Mouse (Mus musculus) liver, postnatal 0 days (tissue): ENCODE measurements around the gene Wdr70. TPM values are rescaled to one million over a fixed set of nuclear protein-coding genes. Genes with fewer than 3 reads are reported as not detected.

Experiments used
- ATAC-seq: fragments of 200-750 bp; cut with Nextera tagmentation; 2 replicates; pipeline ENCODE4 v1.8.0; 2017; ENCODE audit warnings: mild to moderate bottlenecking, moderate library complexity
- DNase-seq: peaks from one replicate; pipeline ENCODE4 v3.0.0-alpha.2; 2016
- H3K27ac ChIP-seq: fragments of 300-500 bp; sonication (generic); 2 replicates; pipeline ENCODE4 v1.5.1; 2014; ENCODE audit warnings: antibody characterized with exemption, moderate library complexity, mild to moderate bottlenecking, low read depth
- H3K27me3 ChIP-seq: fragments of 300-500 bp; sonication (generic); 2 replicates; pipeline ENCODE4 v1.6.1; 2014; ENCODE audit warnings: low read length, control low read depth, mixed read lengths; ENCODE audit not compliant: insufficient read depth
- H3K36me3 ChIP-seq: fragments of 300-500 bp; sonication (generic); replicated peaks from 2 replicates; pipeline ENCODE4 v1.6.1; 2014; ENCODE audit warnings: mild to moderate bottlenecking, control low read depth, low read length, moderate library complexity, mixed read lengths; ENCODE audit not compliant: insufficient read depth
- H3K4me1 ChIP-seq: fragments of 300-500 bp; sonication (generic); 2 replicates; pipeline ENCODE4 v1.6.1; 2014; ENCODE audit warnings: antibody characterized with exemption, mild to moderate bottlenecking, control low read depth; ENCODE audit not compliant: insufficient read depth
- H3K4me2 ChIP-seq: fragments of 300-500 bp; sonication (generic); 2 replicates; pipeline ENCODE4 v1.6.1; 2014; ENCODE audit warnings: low read depth, mild to moderate bottlenecking, low read length, moderate library complexity, mixed read lengths
- H3K4me3 ChIP-seq: fragments of 300-500 bp; sonication (generic); 2 replicates; pipeline ENCODE4 v1.5.1; 2014; ENCODE audit warnings: low read depth, low read length
- H3K9ac ChIP-seq: fragments of 300-500 bp; sonication (generic); replicated peaks from 2 replicates; pipeline ENCODE4 v1.6.1; 2014; ENCODE audit warnings: mild to moderate bottlenecking, moderate library complexity
- H3K9me3 ChIP-seq: fragments of 300-500 bp; sonication (generic); 2 replicates; pipeline ENCODE4 v1.6.1; 2016; ENCODE audit warnings: mild to moderate bottlenecking, control low read depth, low read length, mixed read lengths
- CTCF ChIP-seq: sonication (generic); IDR thresholded peaks from 2 replicates; pipeline ENCODE4 v1.5.1; 2016; ENCODE audit warnings: antibody characterized with exemption, low read depth
- EP300 ChIP-seq: IDR thresholded peaks from 2 replicates; pipeline ENCODE4 v1.6.1; 2016; ENCODE audit warnings: antibody characterized with exemption, low read depth, mild to moderate bottlenecking
- WGBS: fragments of 180-500 bp; shearing (Covaris S2); extraction: QIAGEN DNeasy Blood & Tissue Kit; methylation state at CpG from one replicate; pipeline ENCODE4 v1.1.7; 2014; ENCODE audit not compliant: insufficient replicate concordance; 5-methylcytosine and 5-hydroxymethylcytosine counted together
- polyA plus RNA-seq: library from polyadenylated mRNA; unstranded; fragments of >200 nt; fragmentation: Nextera tagmentation; extraction: Ambion mirVana; gene quantifications from 2 replicates; pipeline ENCODE4 v1.2.1, GENCODE M21; 2015

Gene Wdr70
- polyA plus RNA-seq, 1 experiment from 2014 or later = 15.5 TPM

DNA sequence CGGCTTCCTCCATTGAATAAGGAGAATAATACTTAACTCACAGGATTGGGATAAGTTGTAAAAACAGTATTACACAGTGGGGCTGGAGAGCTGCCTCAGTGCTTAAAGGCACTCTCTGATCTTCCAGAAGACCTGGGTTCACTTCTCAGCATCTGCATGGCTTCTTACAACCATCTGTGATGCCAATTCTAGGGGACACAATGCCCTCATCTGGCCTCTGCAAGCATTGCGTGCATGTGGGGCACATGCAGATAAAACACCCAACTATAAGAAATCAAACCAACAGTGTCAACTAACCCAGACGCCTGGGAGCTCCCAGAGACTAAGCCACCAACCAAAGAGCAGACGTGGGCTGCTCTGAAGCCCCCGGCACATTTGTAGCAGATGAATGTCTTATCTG, 60.6 kb downstream of the Wdr70 start:
- no peaks in the 10 kb centered on the region for H3K9me3 ChIP-seq
- ATAC-seq (no peak), DNase-seq (no peak)
- no peak overlapping the region for H3K27ac ChIP-seq
- H3K4me1 ChIP-seq = no peaks in the 10 kb centered on the region
- TF ChIP-seq CTCF = peak; percentile 43
- no peak for TF ChIP-seq EP300
- no peak overlapping the region for H3K9ac ChIP-seq
- peaks cover 4% of the 10 kb centered on the region; the same call in 1 of the 2 replicates for H3K36me3 ChIP-seq
- WGBS = 79% methylated on average over 5 of the region's 5 CpGs
- no peak overlapping the region for H3K4me3 ChIP-seq
- H3K4me2 ChIP-seq = no peak overlapping the region
- H3K27me3 ChIP-seq = no peaks in the 10 kb centered on the region

DNA sequence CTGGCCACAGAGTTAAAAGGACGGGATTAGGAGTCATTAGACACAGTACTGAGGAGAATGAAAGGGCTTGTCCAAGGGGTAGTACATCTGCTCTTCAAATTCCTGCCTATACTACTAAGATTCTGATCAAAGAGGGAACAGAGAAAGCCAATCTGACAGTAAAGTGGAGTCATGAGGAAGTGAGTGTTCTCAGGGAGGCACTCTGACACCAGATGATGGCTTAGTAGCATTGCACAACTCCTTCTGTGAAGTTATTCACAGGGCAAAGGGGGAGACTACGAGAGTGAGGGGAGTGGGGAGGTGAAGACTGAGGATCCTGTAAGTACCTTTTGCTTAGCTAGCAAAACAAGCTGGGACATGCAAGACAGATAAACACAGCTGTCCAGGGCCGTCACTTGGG, 61.2 kb downstream of the Wdr70 start:
- no peaks in the 10 kb centered on the region for H3K4me1 ChIP-seq
- 75% methylated on average over 3 of the region's 3 CpGs for WGBS
- no peaks in the 10 kb centered on the region for H3K27me3 ChIP-seq
- TF ChIP-seq EP300 = no peak
- no peak for TF ChIP-seq CTCF
- H3K27ac ChIP-seq = no peak overlapping the region
- ATAC-seq (no peak), DNase-seq (no peak)
- no peak overlapping the region for H3K4me3 ChIP-seq
- no peaks in the 10 kb centered on the region for H3K9me3 ChIP-seq
- no peak overlapping the region for H3K9ac ChIP-seq
- H3K36me3 ChIP-seq = peaks cover 4% of the 10 kb centered on the region; the same call in 1 of the 2 replicates
- H3K4me2 ChIP-seq = no peak overlapping the region

DNA sequence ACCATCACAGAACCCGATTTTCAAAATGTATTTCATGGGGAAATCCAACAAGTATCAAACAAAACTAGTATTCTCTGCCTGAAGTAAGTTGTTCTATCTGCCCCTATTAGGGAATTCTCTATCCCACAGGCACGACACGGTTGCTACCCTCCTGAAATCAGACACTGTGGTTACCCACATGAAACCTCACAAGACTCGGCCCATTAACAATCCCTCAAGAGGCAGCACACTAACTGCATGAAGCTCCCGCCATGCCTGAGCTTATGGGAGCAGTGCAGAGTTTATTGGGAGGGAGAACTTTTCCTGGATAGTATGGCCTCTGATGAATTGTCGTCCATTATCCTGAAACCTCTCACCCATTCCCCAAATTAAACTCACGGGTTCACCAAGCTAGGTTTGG, 67.8 kb downstream of the Wdr70 start:
- DNase-seq (no peak), ATAC-seq (no peak)
- WGBS = 87% methylated on average over 7 of the region's 7 CpGs
- Histone ChIP-seq H3K9me3 (no peaks in the 10 kb centered on the region), H3K4me1 (no peaks in the 10 kb centered on the region), H3K4me3 (no peak overlapping the region), H3K27me3 (no peaks in the 10 kb centered on the region), H3K27ac (no peak overlapping the region), H3K9ac (no peak overlapping the region), H3K4me2 (no peak overlapping the region), H3K36me3 (peaks cover 4% of the 10 kb centered on the region; the same call in 1 of the 2 replicates)
- TF ChIP-seq CTCF (no peak), EP300 (no peak)

DNA sequence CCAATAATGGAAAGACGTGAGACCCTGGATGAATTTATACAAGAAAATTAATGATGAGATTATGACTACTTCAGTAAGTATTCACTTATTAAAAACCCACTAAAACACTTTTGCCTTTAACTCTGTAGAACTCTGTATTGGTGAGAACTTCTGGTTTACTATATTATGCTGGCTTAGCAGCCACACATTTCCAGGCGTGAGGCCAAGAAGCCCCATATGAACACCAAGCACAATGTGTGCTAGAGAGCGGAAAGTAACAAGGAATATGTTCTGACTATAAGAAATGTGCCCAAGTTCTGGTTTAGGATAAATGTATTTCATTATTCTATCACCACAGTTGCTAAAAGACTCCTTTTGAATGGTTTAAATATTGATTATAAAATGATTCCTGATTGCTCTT, 68.4 kb downstream of the Wdr70 start:
- Histone ChIP-seq H3K27me3 (no peaks in the 10 kb centered on the region), H3K4me2 (no peak overlapping the region), H3K36me3 (peaks cover 4% of the 10 kb centered on the region; the same call in 1 of the 2 replicates), H3K4me3 (no peak overlapping the region), H3K9me3 (no peaks in the 10 kb centered on the region), H3K9ac (no peak overlapping the region), H3K27ac (no peak overlapping the region), H3K4me1 (no peaks in the 10 kb centered on the region)
- no peak for DNase-seq
- WGBS = 86% methylated on average over 3 of the region's 3 CpGs
- ATAC-seq = no peak
- TF ChIP-seq CTCF (no peak), EP300 (no peak)

DNA sequence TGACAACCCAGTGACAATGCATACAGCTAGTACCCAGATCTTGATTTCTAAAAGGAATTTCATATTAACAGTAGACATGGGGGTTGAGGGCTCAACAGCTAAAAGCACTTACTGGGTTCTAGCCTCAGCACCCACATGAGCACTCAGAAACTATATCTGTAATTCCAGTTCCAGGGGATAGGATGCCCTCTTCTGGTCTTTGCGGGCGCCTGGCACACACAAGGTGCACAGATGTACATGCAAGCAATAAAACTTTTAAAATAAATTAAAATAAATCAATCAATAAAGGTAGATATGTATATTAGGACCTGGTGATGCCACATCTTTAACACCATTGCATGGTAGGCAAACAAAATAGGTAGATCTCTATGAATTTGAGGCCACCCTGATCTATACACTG, 71.5 kb downstream of the Wdr70 start:
- Histone ChIP-seq H3K27ac (no peak overlapping the region), H3K27me3 (no peaks in the 10 kb centered on the region), H3K4me3 (no peak overlapping the region), H3K4me1 (no peaks in the 10 kb centered on the region), H3K36me3 (no peaks in the 10 kb centered on the region; the same call in 1 of the 2 replicates), H3K9ac (no peak overlapping the region), H3K9me3 (no peaks in the 10 kb centered on the region), H3K4me2 (no peak overlapping the region)
- 90% methylated on average over 2 of the region's 2 CpGs for WGBS
- no peak for DNase-seq
- no peak for TF ChIP-seq EP300
- TF ChIP-seq CTCF = 0 out of 2 replicates have a peak, but pooled peaks have one; percentile 10
- ATAC-seq = no peak

DNA sequence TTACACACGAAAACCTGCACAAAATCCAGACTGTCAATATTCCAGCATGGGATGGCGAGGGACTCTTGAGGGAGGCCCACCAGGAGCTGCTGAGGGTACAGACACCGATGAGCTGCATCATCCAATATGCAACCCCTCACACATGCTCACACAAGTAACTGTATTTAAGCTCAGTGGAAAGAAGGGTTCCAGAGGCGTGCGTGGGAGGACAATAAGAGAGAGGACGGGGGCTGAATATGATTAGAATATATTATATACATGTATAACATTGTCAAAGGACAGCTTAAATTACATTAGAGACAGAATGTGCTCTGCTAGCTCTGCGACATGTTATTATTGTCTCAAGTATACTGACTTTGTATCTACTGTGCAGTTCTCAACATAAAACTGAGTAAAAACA, 87.6 kb downstream of the Wdr70 start:
- Histone ChIP-seq H3K4me3 (no peak overlapping the region), H3K9ac (no peak overlapping the region), H3K4me2 (no peak overlapping the region), H3K36me3 (no peaks in the 10 kb centered on the region), H3K9me3 (no peaks in the 10 kb centered on the region), H3K27me3 (no peaks in the 10 kb centered on the region), H3K4me1 (no peaks in the 10 kb centered on the region), H3K27ac (no peak overlapping the region)
- no peak for TF ChIP-seq EP300
- TF ChIP-seq CTCF = no peak
- DNase-seq (no peak), ATAC-seq (no peak)
- WGBS = 90% methylated on average over 7 of the region's 7 CpGs

DNA sequence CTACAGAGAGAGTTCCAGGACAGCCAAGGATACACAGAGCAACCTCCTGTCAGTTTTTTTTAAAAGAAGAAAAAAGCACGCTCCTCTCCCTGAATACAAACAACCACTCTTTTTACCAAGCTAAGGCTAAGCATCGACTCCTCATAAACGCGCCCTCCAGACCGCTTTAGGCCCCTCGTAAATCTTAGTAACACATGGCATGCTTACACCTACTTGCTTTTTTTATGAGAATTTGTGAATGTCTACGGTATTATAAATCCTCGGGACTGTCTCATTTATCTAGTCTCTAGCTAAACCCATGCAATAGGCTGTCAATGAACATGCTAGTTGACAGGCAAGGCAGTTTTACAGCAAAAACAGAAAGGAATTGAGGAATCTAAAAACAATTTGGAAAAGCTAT, 91.6 kb downstream of the Wdr70 start:
- 91% methylated on average over 8 of the region's 8 CpGs for WGBS
- Histone ChIP-seq H3K27ac (no peak overlapping the region), H3K4me1 (no peaks in the 10 kb centered on the region), H3K9ac (no peak overlapping the region), H3K4me3 (no peak overlapping the region), H3K36me3 (no peaks in the 10 kb centered on the region), H3K4me2 (no peak overlapping the region), H3K9me3 (no peaks in the 10 kb centered on the region), H3K27me3 (no peaks in the 10 kb centered on the region)
- TF ChIP-seq EP300 (no peak), CTCF (no peak)
- DNase-seq (no peak), ATAC-seq (no peak)
